Mouse (Mus musculus) kidney, adult 9 months (tissue): ENCODE data around the gene Olfr860.
"Not testable (repeated sequence)": the region's sequence is repeated elsewhere in the genome, so short reads cannot be mapped to it uniquely, and the experiment has no call there.

Source experiments
- DNase-seq: peaks from one replicate; pipeline ENCODE4 v3.0.0; 2022

Gene Olfr860

DNA sequence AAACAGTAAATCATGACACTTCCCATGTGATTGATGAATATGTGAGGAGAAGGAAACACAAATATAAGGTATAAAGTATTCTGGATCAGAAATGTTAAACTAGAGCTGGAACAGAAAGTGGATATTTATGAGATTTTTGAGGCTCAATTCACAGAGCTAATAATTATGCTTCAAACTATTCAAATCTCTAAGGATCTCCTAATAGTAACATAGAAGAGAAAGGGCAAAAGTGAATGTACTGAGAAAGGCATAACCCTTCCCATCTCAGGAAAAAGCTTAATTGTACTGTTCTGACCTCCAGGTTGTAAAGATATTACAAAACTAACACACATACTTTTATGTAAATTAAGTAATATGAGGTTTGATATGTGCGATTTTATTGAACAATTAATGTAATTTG lies at the start of gene Olfr860:
TSS of gene Olfr860 (minus strand) at position 101 of the 400 bp plus-strand sequence.
- no peak for DNase-seq

DNA sequence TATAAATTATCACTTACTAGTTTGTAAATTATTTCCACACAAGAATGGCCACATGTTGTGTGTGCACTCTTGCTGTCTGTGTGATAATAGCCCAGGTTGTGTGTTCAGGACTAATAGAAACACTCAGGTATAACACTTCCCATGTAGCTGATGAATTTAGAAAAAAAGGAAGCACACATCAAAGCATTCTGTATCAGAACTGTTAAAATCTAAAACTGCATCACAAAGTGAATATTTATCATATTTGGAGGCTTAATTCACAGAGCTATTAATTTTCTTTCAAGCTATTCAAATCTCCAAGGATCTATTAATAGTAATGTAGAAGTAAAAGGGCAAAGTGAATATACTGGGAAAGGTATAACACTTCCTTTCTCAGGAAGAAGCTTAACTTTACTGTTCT lies 38.4 kb upstream of the Olfr860 start, which contains the start of gene Olfr862:
TSS of gene Olfr862 (minus strand) at position 101 of the 400 bp plus-strand sequence.
- no peak for DNase-seq

DNA sequence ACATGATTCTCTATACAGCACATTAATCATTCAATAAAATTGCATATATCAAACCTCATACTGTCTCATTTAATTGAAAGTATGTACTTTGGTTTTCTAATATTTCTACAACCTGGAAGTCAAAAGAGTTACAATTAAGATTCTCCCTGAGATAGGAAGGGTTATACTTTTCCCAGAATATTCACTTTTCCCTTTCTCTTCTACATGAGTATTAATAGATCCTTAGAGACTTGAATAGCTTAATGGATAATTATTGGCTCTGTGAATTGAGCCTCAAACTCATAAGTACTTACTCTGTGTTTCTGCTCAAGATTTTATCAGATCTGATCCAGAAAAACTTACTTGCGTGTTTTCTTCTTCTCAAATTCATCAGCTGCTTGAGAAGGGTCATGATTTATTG lies 44.9 kb downstream of the Olfr860 start, which contains the start of gene Olfr859:
TSS of gene Olfr859 (plus strand) at position 301 of the 400 bp plus-strand sequence.
- not testable (repeated sequence) for DNase-seq

DNA sequence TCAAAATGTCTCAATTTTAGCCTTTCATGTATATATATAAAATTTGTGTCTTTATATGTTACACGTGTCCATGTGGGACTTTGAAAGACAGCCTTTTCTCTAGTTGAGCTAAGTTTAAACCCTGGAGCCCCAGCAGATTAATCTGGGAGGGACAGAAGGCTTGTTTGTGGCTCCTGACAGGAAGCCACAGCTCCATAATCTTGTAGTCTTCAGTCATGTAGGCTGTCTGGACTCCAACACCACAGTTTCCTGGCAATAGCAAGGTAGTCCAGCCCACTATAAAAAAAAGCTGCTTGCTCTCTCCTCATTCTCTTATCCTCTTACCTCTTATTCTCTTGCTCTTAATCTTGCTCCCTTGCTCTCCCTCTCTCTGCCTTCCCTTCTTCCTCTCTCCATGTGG lies 46.5 kb downstream of the Olfr860 start:
- no peak for DNase-seq
